Mouse (Mus musculus) spleen, postnatal 36 days (tissue): ENCODE data around the gene Cpeb2.

ENCODE experiments used
- DNase-seq, 2 experiments: peaks; one replicate each; pipeline ENCODE4 v3.0.0; 2022; ENCODE audit warnings: low spot score in 2 of 2, mixed read lengths in 1 of 2

Cpeb2 gene

DNA sequence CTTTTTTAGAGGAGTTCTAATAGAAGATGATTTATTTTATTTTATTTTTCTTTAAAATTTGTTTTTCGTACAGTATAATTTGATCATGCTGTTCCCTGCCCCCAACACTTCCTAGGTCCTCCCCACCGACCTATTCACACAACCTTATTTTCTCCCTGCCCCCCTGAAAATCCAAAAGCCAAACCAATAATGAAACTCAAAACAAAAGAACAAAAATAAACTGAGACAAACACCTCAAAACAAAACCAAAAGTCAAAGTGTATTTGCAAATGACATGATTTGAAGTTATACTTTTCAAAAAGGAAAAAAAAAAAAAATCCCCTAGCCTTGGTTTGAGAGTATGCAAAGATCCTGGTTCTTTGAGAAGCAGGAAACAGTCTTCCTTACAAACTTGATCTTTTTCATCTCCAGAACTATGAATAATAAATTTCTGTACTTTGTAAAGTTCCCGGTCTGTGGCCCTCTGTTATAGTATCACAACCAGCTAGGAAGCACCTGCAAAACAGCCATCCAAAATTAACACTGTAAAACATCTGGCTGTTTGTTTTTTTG is 91.4 kb downstream of the Cpeb2 start:
- DNase-seq: no peak

DNA sequence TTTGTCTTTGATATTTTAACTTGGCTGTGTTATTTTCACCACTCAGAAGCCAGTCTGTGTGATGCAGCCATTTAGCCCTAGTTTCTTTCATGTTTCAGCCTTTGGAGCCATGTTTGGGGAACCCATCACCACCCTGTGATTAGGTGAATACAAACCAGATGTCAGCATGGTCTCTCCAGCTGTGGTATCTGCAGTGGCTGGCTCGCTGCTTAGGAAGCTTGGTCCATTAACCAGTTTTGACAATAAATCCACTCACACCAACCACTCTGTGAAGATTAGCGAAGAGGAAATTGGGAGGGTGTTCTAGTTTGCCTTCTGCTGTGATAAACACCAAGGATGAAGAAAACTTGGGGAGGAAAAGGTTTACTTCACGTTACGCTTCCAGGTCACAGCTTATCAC is 92.6 kb downstream of the Cpeb2 start:
- DNase-seq: no peak

- DNase-seq: no peak
Observed at GRCm38 (mm10) chr5:43328579-43328978, 95.6 kb downstream of the Cpeb2 start.

DNA sequence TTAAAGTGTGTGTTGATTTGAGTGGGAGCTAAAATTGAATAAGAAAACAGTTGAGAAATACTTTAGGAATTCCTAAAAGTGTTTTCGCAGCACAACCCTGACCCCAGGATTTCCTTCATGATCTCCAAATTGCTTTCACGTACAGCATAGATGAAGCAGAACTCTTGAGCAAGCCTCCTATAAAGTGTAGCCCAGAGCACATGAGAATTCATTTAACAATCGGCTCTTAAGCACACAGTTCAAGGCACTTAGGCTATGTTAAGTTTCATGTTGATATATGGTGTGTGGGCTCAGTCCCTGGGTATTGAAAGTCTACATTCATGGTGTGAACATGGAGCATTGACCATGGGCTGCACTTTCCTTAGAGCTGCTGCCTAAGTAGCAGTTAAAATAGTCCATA is 97.3 kb downstream of the Cpeb2 start:
- DNase-seq: no peak

DNA sequence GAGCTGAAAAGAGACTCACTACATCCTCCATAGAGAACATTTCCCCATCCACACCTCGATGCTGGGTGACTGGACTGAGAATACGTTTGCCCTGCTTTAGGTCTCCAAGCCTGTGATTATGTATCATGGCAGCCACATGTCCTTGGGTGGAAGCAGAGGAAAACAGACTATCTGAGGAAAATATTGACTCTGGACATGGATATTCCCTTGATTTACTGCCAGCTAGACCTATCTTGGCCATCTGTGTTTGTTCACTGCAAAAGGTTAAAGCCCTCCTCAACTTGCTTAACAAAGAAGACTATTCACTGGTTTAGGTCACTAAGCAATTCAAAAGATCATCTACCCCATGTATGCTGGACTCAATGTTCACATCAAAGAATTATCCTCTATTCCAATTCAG is 101.5 kb downstream of the Cpeb2 start:
- DNase-seq: no peak

- no peak for DNase-seq
Observed at GRCm38 (mm10) chr5:43337212-43337611, 104.2 kb downstream of the Cpeb2 start.

GRCm38 (mm10) chr5:43338771-43339475 is 106.0 kb downstream of the Cpeb2 start:
- no peak for DNase-seq
